Mouse (Mus musculus) liver, embryonic 14.5 days (tissue): ENCODE measurements around the gene Crtam.

Experiments used
- CTCF ChIP-seq: IDR thresholded peaks from 2 replicates; pipeline ENCODE4 v1.5.1; 2016; ENCODE audit warnings: antibody characterized with exemption, low read depth, control low read depth
- EP300 ChIP-seq: IDR thresholded peaks from 2 replicates; pipeline ENCODE4 v1.6.1; 2016; ENCODE audit warnings: antibody characterized with exemption, low read depth

DNA sequence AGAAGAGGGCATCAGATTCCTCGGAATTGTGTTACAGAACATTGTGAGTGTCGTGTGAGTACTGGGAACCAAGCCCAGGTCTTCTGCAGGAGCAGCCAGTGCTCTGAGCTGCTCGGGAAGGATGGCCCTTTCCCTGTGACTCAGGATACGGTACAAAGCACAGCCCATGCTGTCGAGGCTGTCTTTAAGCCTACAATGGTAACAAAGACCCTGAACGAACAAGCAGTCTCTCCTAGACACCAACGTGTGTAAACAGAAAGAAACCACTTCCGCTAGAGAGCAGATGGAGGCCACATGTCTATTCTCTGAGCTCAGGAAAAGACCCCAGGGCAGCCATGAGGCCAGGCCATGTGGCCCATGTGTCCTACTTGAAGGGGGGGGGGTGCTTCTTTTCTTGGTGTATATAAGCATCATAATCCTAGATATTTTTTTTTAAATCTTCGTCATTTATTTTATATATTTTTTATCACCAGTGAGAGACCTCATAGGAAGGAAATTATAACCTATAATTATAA, 33.8 kb upstream of the Crtam start:
- no peak for TF ChIP-seq EP300
- TF ChIP-seq CTCF, result no peak
